Mouse (Mus musculus) C2C12 (cell line): ENCODE results near the gene Dxo.

ENCODE experiments used
- CEBPB ChIP-seq: IDR thresholded peaks from one replicate; pipeline ENCODE4 v1.6.1; 2011; ENCODE audit warnings: low read depth, mild to moderate bottlenecking, control low read depth, moderate library complexity
- CTCF ChIP-seq: IDR thresholded peaks from one replicate; pipeline ENCODE4 v1.5.1; 2011; ENCODE audit not compliant: control insufficient read depth, insufficient read depth, insufficient read length
- FOSL1 ChIP-seq: IDR thresholded peaks from one replicate; pipeline ENCODE4 v1.8.0; 2011; ENCODE audit warnings: mild to moderate bottlenecking, low read length; ENCODE audit not compliant: poor library complexity, insufficient read depth, severe bottlenecking
- MAX ChIP-seq: IDR thresholded peaks from one replicate; pipeline ENCODE4 v1.6.1; 2011; ENCODE audit warnings: mild to moderate bottlenecking, control low read depth
- MYOD1 ChIP-seq: IDR thresholded peaks from one replicate; pipeline ENCODE4 v1.6.1; 2011; ENCODE audit warnings: low read depth; ENCODE audit not compliant: control insufficient read depth, insufficient read length
- MYOG ChIP-seq: IDR thresholded peaks from one replicate; pipeline ENCODE4 v1.6.1; 2011; ENCODE audit not compliant: control insufficient read depth, insufficient read length; ENCODE audit errors: extremely low read depth
- USF1 ChIP-seq: IDR thresholded peaks from one replicate; pipeline ENCODE4 v1.6.1; 2011; ENCODE audit warnings: low read depth, mild to moderate bottlenecking, control low read depth, moderate library complexity

DNA sequence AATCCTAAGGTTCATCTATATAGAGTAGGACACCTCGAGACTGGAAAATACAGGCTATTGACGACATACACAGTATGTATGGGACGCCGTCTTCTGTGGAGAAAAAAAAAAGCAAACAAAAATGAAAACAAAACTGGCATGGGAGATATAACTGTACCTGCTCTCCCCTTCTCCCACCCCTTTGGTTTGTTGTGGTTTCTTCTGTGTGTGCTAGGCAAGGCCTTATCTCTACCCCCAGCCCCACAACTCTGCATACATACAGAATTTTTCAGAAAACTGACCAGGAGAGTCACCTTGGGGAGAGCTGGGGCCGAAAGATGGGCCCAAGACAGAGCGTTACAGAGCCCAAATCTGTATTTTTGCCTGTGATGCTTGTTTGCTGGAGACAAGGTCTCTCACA is 47.9 kb downstream of the Dxo start:
- TF ChIP-seq CTCF = no peak
- no peak for TF ChIP-seq USF1
- TF ChIP-seq FOSL1 = no peak
- TF ChIP-seq MYOG = no peak
- TF ChIP-seq MYOD1 = no peak
- TF ChIP-seq CEBPB = no peak
- no peak for TF ChIP-seq MAX
